Mouse (Mus musculus) midbrain, postnatal 0 days (tissue): ENCODE measurements around the gene Gm11361. TPM values are rescaled to one million over a fixed set of nuclear protein-coding genes. Genes with fewer than 3 reads are reported as not detected.

Experiments used
- ATAC-seq: fragments of 200-750 bp; cut with Nextera tagmentation; 2 replicates; pipeline ENCODE4 v1.8.0; 2017; ENCODE audit warnings: moderate number of reproducible peaks, mild to moderate bottlenecking, moderate TSS enrichment, moderate library complexity; ENCODE audit not compliant: low FRiP score
- DNase-seq: peaks from one replicate; pipeline ENCODE4 v3.0.0-alpha.2; 2015; ENCODE audit warnings: low spot score
- H3K27ac ChIP-seq: fragments of 300-500 bp; sonication (generic); 2 replicates; pipeline ENCODE4 v1.5.1; 2014; ENCODE audit warnings: low read depth, mild to moderate bottlenecking, low read length, mixed read lengths
- H3K27me3 ChIP-seq: fragments of 300-500 bp; sonication (generic); 2 replicates; pipeline ENCODE4 v1.6.1; 2014; ENCODE audit warnings: low read length, control low read depth, mixed read lengths; ENCODE audit not compliant: insufficient read depth
- H3K36me3 ChIP-seq: fragments of 300-500 bp; sonication (generic); 2 replicates; pipeline ENCODE4 v1.6.1; 2014; ENCODE audit warnings: low read length, control low read depth, mixed read lengths; ENCODE audit not compliant: insufficient read depth
- H3K4me1 ChIP-seq: fragments of 300-500 bp; sonication (generic); 2 replicates; pipeline ENCODE4 v1.6.1; 2014; ENCODE audit warnings: mild to moderate bottlenecking, control low read depth, antibody characterized with exemption, low read length, mixed read lengths; ENCODE audit not compliant: insufficient read depth
- H3K4me2 ChIP-seq: fragments of 300-500 bp; sonication (generic); 2 replicates; pipeline ENCODE4 v1.6.1; 2014; ENCODE audit warnings: low read depth, mild to moderate bottlenecking, low read length, mixed read lengths; ENCODE audit not compliant: poor library complexity, severe bottlenecking
- H3K4me3 ChIP-seq: fragments of 300-500 bp; sonication (generic); 2 replicates; pipeline ENCODE4 v1.5.1; 2014; ENCODE audit warnings: low read depth, mild to moderate bottlenecking, low read length, moderate library complexity
- H3K9ac ChIP-seq: fragments of 300-500 bp; sonication (generic); replicated peaks from 2 replicates; pipeline ENCODE4 v1.6.1; 2014; ENCODE audit warnings: mild to moderate bottlenecking, low read length, moderate library complexity, mixed read lengths; ENCODE audit not compliant: poor library complexity, severe bottlenecking
- H3K9me3 ChIP-seq: fragments of 300-500 bp; sonication (generic); 2 replicates; pipeline ENCODE4 v1.6.1; 2016; ENCODE audit warnings: low read length, control low read depth
- CTCF ChIP-seq: IDR thresholded peaks from 2 replicates; pipeline ENCODE4 v1.5.1; 2016; ENCODE audit warnings: antibody characterized with exemption, mild to moderate bottlenecking
- WGBS: fragments of 180-500 bp; shearing (Covaris S2); extraction: QIAGEN DNeasy Blood & Tissue Kit; methylation state at CpG from one replicate; pipeline ENCODE4 v1.1.7; 2014; 5-methylcytosine and 5-hydroxymethylcytosine counted together
- polyA plus RNA-seq: library from polyadenylated mRNA; unstranded; fragments of >200 nt; fragmentation: Nextera tagmentation; extraction: Ambion mirVana; gene quantifications from 2 replicates; pipeline ENCODE4 v1.2.1, GENCODE M21; 2015
- total RNA-seq: library from RNA; depleted of rRNA; stranded (reverse); fragments of >200 nt; gene quantifications from 2 replicates; pipeline ENCODE4 v1.2.3, GENCODE M21; 2014; rRNA removed

Gene Gm11361
- total RNA-seq, result 1.5 and 1.6 TPM in 2 replicates
- 1.8 and 3.2 TPM in 2 replicates for polyA plus RNA-seq

GRCm38 (mm10) chr13:28257228-28257627 lies at the start of gene Gm11361:
Gene Gm11361, plus strand, starts transcription at chr13:28257528.
- Histone ChIP-seq H3K4me3 (no peak within 1 kb of the TSS), H3K9ac (no peak within 1 kb of the TSS), H3K9me3 (no peaks in the 10 kb centered on the region), H3K4me1 (no peaks in the 10 kb centered on the region), H3K27me3 (no peaks in the 10 kb centered on the region), H3K36me3 (no peaks in the 10 kb centered on the region), H3K4me2 (no peak within 1 kb of the TSS), H3K27ac (no peak within 1 kb of the TSS)
- TF ChIP-seq CTCF, result no peak
- WGBS, result 95% methylated on average over 3 of the region's 3 CpGs
- DNase-seq (no peak), ATAC-seq (no peak)

- Histone ChIP-seq H3K4me1 (no peaks in the 10 kb centered on the region), H3K9me3 (no peaks in the 10 kb centered on the region), H3K27ac (no peak overlapping the region), H3K36me3 (no peaks in the 10 kb centered on the region), H3K4me2 (no peak overlapping the region), H3K27me3 (no peaks in the 10 kb centered on the region), H3K4me3 (no peak overlapping the region), H3K9ac (no peak overlapping the region)
- WGBS, result 10% methylated on average over 1 of the region's 1 CpGs
- peak; percentile 44 for TF ChIP-seq CTCF
- peak; percentile 4 for DNase-seq
- ATAC-seq, result no peak
Measured at GRCm38 (mm10) chr13:28264399-28264798, 7.1 kb downstream of the Gm11361 start.

DNA sequence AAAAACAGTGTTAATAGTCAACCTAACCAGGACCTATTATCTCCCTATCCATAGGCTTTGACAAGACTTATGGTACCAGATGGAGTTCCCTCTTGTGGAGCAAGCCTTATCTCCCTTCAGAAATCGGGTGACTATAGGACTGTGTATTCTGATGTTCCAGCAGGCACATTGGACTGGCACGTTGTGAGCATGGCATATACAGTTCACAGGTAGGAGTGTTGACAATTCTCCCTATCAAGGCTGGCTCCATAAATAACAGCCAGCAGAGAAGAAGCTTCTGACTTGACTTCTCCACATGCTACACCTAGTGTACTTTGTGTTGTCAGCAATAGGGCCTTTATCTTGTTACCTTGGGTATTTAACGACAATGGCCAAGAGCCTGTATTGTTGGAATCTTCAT lies 30.0 kb downstream of the Gm11361 start:
- no peak overlapping the region for H3K4me2 ChIP-seq
- H3K27ac ChIP-seq, result no peak overlapping the region
- no peaks in the 10 kb centered on the region for H3K4me1 ChIP-seq
- H3K36me3 ChIP-seq, result no peaks in the 10 kb centered on the region
- no peak for TF ChIP-seq CTCF
- ATAC-seq (no peak), DNase-seq (no peak)
- H3K9ac ChIP-seq, result no peak overlapping the region
- WGBS, result 93% methylated on average over 3 of the region's 3 CpGs
- H3K27me3 ChIP-seq, result no peaks in the 10 kb centered on the region
- H3K9me3 ChIP-seq, result no peaks in the 10 kb centered on the region
- H3K4me3 ChIP-seq, result no peak overlapping the region

- no peak overlapping the region for H3K27ac ChIP-seq
- H3K9ac ChIP-seq, result no peak overlapping the region
- no peak overlapping the region for H3K4me2 ChIP-seq
Measured at GRCm38 (mm10) chr13:28294272-28294671, 36.9 kb downstream of the Gm11361 start.

DNA sequence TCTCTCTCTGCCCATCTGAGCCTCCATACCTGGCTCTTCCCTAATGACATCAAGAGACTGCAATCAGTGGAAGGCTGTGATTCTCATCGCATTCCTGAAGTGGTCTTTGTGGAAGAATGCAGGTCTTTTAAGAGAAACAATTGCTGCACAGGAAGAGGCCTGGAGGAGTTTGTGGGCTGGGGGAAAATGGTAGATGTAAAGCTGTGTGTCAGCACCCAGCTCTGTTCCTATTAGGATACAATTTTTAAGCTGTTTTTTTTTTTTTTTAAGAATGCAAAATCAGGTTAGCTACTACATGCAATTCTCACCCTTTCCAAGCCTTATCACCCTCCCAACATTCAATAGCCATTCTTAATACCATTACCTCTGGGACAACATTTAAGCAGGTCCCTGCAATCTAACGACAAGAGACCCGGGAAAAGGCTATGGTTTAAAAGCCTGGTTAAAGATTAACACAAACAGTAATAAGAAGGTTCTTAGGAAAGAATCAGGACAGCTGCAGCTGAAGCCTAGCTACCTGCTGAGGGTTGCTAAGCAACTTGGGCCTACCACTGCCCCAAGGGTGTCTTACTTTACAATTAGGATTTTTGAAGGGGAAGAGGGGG lies 37.5 kb downstream of the Gm11361 start:
- Histone ChIP-seq H3K4me1 (peaks cover 6% of the 10 kb centered on the region; the same call in 1 of the 2 replicates), H3K9ac (no peak overlapping the region), H3K4me2 (peak overlapping the region; percentile 4; the same call in 1 of the 2 replicates), H3K9me3 (no peaks in the 10 kb centered on the region), H3K27me3 (no peaks in the 10 kb centered on the region), H3K4me3 (no peak overlapping the region), H3K27ac (peak overlapping the region; percentile 71), H3K36me3 (no peaks in the 10 kb centered on the region)
- TF ChIP-seq CTCF, result no peak
- peak; percentile 84 for ATAC-seq
- WGBS, result 3% methylated on average over 3 of the region's 3 CpGs
- peak; percentile 83 for DNase-seq

More at GRCm38 (mm10) chr13:28294272-28294671, 36.9 kb downstream of the Gm11361 start:
- ATAC-seq (no peak; the same call in 1 of the 2 replicates), DNase-seq (no peak)
- peaks cover 6% of the 10 kb centered on the region; the same call in 1 of the 2 replicates for H3K4me1 ChIP-seq
- H3K4me3 ChIP-seq, result no peak overlapping the region
- no peaks in the 10 kb centered on the region for H3K27me3 ChIP-seq
- H3K9me3 ChIP-seq, result no peaks in the 10 kb centered on the region
- no peaks in the 10 kb centered on the region for H3K36me3 ChIP-seq
- TF ChIP-seq CTCF, result no peak
- WGBS, result 53% methylated on average over 4 of the region's 4 CpGs

DNA sequence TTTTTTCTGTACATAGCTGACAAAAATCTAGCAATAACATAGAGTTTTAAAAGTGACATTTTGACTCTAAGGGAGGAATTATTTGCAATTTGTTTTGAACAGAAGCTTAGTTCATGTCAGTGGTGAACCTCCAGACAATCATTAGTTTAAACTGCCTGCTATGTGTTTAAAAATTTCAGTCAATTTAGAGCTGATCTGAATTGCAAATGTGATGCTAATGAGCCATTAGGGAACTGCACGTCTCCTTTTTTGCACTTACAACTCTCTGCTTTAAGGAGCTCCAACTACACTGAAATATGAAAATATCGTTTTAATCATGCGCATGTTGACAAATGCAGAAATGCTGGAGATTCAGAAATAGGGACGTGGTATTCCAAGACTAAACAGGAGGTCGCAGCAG lies 38.2 kb downstream of the Gm11361 start:
- Histone ChIP-seq H3K27ac (peak overlapping the region; percentile 71), H3K4me2 (0 out of 2 replicates have a peak overlapping the region, but pooled peaks have one; percentile 4), H3K9ac (no peak overlapping the region), H3K27me3 (no peaks in the 10 kb centered on the region), H3K4me1 (peaks cover 6% of the 10 kb centered on the region; the same call in 1 of the 2 replicates), H3K9me3 (no peaks in the 10 kb centered on the region), H3K4me3 (no peak overlapping the region), H3K36me3 (no peaks in the 10 kb centered on the region)
- peak; percentile 42 for ATAC-seq
- 31% methylated on average over 5 of the region's 5 CpGs for WGBS
- DNase-seq, result peak; percentile 42
- TF ChIP-seq CTCF, result no peak
